Mouse (Mus musculus): ENCODE results near the gene Baz2b.
A peak's percentile ranks its signal among the peaks of the same experiment; 100 is the strongest.

Baz2b gene

GRCm38 (mm10) chr2:60050667-60051460, 158.8 kb downstream of the Baz2b start:
- no peak for DNase-seq (ENCODE audit: low spot score)

- no peak for DNase-seq (ENCODE audit: low spot score)
Measured at GRCm38 (mm10) chr2:60049889-60050288, 159.8 kb downstream of the Baz2b start.

DNA sequence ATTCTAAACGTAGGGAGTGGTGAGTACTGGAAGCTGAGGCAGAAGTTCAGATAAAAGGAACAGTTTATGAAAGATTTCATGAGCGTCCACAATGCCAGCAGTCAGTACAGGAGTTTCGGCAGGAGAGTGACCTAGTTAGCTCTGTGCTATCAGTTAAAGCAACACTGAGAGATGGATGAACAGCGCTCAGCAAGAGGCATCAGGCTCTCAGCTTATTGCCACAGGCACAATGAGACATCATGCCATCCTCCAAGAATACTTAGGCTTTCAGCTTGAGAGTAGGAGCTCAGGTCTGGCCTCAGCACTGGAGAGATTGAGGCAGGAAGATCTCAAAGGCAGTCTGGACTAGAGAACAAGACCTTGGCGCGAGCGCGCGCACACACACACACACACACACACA, 160.3 kb downstream of the Baz2b start:
- no peak for DNase-seq (ENCODE audit: low spot score)

GRCm38 (mm10) chr2:60045995-60046394, 163.6 kb downstream of the Baz2b start:
- no peak for DNase-seq (ENCODE audit: low spot score)

DNA sequence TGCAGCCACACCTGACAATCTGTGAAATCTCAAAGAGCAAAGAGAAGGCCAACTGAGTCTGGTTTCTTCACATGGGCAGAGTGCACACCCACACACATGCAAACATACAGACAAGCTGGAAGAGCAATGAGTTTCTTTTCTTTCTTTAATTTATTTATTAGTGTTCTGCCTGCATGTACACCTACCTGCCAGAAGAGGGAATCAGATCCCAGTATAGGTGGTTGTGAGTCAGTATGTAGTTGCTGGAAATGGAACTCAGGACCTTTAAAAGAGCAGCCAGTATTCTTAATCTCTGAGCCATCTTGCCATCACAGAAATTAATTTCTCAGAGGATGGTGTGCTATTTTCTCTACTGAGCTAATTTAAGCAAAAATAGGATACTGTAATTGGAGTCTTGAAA, 164.7 kb downstream of the Baz2b start:
- no peak for DNase-seq (ENCODE audit: low spot score)

- no peak for DNase-seq (ENCODE audit: low spot score)
Measured at GRCm38 (mm10) chr2:60044540-60044939, 165.1 kb downstream of the Baz2b start.

- DNase-seq (ENCODE audit: low spot score): no peak
Measured at GRCm38 (mm10) chr2:60042699-60043098, 166.9 kb downstream of the Baz2b start.

DNA sequence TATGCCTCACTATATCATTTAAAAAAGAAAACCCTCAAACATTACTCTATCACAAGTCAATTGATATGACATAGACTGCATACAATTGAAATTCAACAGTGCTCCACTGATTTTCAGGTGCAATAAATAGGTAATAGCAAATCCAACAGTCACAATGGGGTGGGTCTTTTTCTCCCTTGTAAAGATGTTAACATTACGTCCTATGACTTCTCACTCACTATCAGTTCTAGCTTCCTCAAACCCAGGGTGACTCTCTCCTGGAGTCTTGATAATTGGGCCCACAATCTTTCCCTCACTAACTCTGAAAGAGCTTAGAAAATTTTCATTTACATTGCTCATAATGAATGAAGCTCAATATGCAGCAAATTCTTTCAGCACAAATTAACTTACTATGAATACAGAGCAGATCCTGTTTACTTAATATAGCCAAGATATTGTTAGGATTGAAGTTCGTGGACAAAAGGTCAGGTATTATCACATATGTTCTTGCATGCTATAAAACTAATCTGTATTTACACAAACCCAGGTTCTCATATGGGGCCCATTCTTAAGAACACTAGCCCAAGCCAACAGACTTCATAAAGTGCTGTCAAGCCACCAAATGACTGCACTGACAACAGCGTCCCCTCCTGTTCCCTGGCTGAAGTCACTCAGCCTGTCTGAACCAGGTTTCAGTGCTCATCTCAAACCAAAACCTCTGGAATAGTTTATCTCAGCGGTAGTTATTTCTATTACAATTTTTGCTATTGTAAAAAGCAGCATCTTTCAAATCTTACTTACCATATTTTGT, 168.0 kb downstream of the Baz2b start:
- no peak for DNase-seq (ENCODE audit: low spot score)

- no peak for DNase-seq (ENCODE audit: low spot score)
Measured at GRCm38 (mm10) chr2:60040162-60040561, 169.5 kb downstream of the Baz2b start.

GRCm38 (mm10) chr2:60037011-60037551, 172.6 kb downstream of the Baz2b start:
- DNase-seq (ENCODE audit: low spot score): peak; percentile 64

GRCm38 (mm10) chr2:60036361-60036760, 173.3 kb downstream of the Baz2b start:
- no peak for DNase-seq (ENCODE audit: low spot score)

DNA sequence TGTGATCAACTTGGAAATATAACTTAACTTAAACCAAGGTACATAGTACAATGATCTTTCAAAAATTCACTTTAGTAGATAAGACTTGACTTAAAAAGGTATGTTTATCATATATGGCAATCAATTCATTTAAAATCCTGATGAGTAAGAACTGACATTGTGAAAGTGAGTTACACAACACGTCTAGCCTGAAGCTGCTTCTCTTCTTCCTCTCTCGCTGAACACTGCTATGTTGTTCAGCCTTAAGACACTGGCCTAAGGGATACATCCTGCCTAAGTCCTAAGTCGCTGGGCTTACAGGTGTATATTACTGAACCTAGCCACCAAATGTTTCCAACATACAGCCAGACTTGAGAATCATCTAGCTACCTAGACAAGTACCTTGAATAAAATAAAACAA, 178.6 kb downstream of the Baz2b start:
- DNase-seq (ENCODE audit: low spot score): no peak

- DNase-seq (ENCODE audit: low spot score): no peak
Measured at GRCm38 (mm10) chr2:60029020-60029419, 180.6 kb downstream of the Baz2b start.

GRCm38 (mm10) chr2:60027166-60027565, 182.5 kb downstream of the Baz2b start:
- no peak for DNase-seq (ENCODE audit: low spot score)

- DNase-seq (ENCODE audit: low spot score): no peak
Measured at GRCm38 (mm10) chr2:60026554-60026953, 183.1 kb downstream of the Baz2b start.

GRCm38 (mm10) chr2:60023777-60024176, 185.9 kb downstream of the Baz2b start:
- DNase-seq (ENCODE audit: low spot score): no peak

DNA sequence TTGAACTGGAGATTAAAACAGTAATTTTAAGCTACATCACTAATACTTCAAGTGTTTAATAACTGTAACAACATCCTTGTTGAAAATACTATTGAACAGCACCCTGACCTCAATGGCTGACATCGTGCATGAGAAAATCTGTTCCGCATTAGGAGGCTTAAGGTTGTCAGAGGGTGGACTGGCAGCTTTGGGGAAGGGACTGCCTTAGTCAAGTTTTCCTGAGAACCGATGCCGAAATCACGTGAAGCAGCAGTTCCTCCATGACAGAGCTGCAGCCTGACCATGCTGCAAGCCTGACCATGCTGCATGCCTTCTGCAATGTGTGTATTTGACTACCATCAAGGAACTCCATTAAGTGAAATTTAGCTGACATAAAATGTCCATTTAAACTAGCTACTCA, 188.1 kb downstream of the Baz2b start:
- no peak for DNase-seq (ENCODE audit: low spot score)

- DNase-seq (ENCODE audit: low spot score): no peak
Measured at GRCm38 (mm10) chr2:60021138-60021537, 188.5 kb downstream of the Baz2b start.

- no peak for DNase-seq (ENCODE audit: low spot score)
Measured at GRCm38 (mm10) chr2:60019546-60020250, 189.9 kb downstream of the Baz2b start.

GRCm38 (mm10) chr2:60018875-60019501, 190.7 kb downstream of the Baz2b start:
- no peak for DNase-seq (ENCODE audit: low spot score)

GRCm38 (mm10) chr2:60011526-60011925, 198.1 kb downstream of the Baz2b start:
- no peak for DNase-seq (ENCODE audit: low spot score)

GRCm38 (mm10) chr2:60003665-60004045, 206.0 kb downstream of the Baz2b start:
- DNase-seq (ENCODE audit: low spot score): no peak
